Mouse (Mus musculus): ENCODE measurements at regions not wholly inside any gene's neighbourhood (a gene's known extent, or its start where the extent isn't known, plus 50 kb on each side); places are given as distances from the start of the nearest gene placed in this dataset.

- DNase-seq (ENCODE audit: low spot score in 2 of 2), result no peak
Measured at GRCm38 (mm10) chr7:40052255-40052654, 534.7 kb downstream of the Zfp619 start.

- no peak for DNase-seq (ENCODE audit: low spot score in 2 of 2)
Measured at GRCm38 (mm10) chr7:40058836-40059235, 541.3 kb downstream of the Zfp619 start.

- DNase-seq (ENCODE audit: low spot score in 2 of 2), result no peak
Measured at GRCm38 (mm10) chr7:40064631-40065030, 547.1 kb downstream of the Zfp619 start.

GRCm38 (mm10) chr7:40065526-40065925, 548.0 kb downstream of the Zfp619 start:
- no peak for DNase-seq (ENCODE audit: low spot score in 2 of 2)

DNA sequence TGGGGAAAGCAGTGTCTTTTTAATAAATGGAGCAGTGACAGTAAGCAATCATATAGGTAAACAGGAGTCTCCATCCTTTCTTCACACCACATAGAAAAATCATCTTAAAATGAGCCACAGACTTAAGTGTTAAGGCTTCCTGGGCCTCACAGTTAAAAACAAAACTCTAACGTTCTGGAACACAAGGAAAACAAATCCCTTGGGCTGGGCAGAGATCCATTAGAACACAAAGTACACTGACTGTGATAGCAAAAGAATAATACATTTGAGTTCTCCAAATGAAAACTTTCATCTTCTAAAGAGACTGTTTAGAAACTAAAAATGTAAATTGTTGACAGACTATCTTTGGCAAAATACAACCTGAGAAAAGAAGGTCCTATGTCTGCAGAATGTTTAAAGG, 549.8 kb downstream of the Zfp619 start:
- no peak for DNase-seq (ENCODE audit: low spot score in 2 of 2)

- no peak for DNase-seq (ENCODE audit: low spot score in 2 of 2)
Measured at GRCm38 (mm10) chr7:40071313-40071712, 553.7 kb downstream of the Zfp619 start.

DNA sequence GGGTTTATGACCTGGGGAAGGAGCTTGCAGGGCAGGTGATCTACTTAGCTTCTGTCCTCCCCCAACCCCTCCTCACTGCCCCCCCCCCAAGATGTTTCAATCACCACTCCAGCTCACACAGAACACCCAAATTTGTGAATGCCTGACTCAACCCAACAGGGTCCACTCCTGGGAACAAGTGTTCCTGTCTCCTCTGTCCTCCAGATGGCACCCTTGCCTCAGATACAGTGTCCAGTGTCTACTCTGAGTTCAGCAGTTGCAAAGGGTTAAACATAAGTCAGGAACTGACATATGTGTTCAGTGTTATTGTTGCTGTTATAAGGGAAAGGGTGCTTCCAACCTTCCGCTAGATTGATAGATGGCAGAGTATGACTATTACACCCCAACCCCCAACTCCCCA, 554.9 kb downstream of the Zfp619 start:
- peak; percentile 8 to 12 for DNase-seq (ENCODE audit: low spot score in 2 of 2)

DNA sequence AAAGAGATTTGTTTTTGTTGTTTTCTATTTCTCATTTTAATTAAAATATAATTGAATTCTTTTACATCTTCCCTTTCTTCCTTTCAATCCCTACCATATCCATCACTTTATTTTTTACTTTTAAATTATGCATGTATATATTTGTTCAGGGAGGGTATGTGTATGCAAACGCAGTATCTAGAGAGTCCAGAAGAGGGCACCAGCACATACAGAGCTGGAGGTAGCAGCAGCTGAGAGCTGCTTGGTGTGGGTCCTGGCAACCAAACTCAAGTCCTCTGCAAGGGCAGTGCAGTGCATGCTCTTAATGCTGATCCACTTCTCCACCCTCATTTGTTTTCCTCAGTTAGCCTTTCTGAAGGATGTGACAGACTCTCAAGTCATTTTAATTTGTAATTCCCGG, 568.7 kb downstream of the Zfp619 start:
- no peak for DNase-seq (ENCODE audit: low spot score in 2 of 2)

- DNase-seq (ENCODE audit: low spot score in 2 of 2), result no peak
Measured at GRCm38 (mm10) chr7:40097094-40097493, 579.5 kb downstream of the Zfp619 start.

- DNase-seq (ENCODE audit: low spot score in 2 of 2), result no peak
Measured at GRCm38 (mm10) chr7:40103057-40103945, 585.7 kb downstream of the Zfp619 start.

DNA sequence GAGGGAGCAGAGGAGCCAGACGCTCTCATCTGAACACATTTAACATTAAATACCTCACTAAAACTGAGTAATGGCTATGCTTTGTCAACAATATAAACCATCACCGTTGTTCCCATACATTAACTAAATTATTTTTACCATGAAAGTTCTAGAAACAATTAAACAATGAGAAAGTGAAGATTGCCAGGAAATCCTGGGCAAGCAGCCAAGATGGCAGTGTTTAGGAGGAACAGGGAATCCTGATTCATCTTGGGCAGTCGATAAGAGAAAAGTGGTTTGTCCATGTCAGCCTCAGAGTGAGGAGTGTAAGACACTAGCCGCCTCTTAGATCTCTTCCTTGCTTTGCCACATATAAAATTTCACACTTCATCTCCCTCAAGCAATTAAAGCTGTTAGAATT, 625.3 kb downstream of the Zfp619 start:
- no peak for DNase-seq (ENCODE audit: low spot score in 2 of 2)

DNA sequence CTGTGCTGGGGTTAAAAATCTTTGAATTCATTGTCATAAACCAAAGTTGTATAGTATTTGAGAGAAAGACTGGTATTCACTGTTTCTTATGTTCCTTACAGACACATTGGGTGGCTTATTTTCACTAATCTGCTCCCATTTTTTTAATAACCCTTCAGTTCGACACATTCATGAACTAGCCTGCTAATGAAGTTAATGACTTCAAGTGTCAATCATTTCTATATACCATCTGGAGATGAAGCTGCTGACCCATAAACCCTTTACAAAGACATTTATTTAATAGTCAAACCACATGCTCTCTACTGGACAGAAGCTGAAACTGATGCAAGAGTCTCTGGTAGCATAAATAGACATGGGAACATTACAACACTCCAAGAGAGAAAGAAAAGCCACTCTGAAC, 626.9 kb downstream of the Zfp619 start:
- DNase-seq (ENCODE audit: low spot score in 2 of 2), result no peak

GRCm38 (mm10) chr7:40177570-40177969, 660.0 kb downstream of the Zfp619 start:
- DNase-seq (ENCODE audit: low spot score in 2 of 2), result no peak

- DNase-seq (ENCODE audit: low spot score in 2 of 2), result no peak
Measured at GRCm38 (mm10) chr7:40195366-40195765, 677.8 kb downstream of the Zfp619 start.

GRCm38 (mm10) chr7:40202615-40203014, 685.0 kb downstream of the Zfp619 start:
- DNase-seq (ENCODE audit: low spot score in 2 of 2), result no peak

DNA sequence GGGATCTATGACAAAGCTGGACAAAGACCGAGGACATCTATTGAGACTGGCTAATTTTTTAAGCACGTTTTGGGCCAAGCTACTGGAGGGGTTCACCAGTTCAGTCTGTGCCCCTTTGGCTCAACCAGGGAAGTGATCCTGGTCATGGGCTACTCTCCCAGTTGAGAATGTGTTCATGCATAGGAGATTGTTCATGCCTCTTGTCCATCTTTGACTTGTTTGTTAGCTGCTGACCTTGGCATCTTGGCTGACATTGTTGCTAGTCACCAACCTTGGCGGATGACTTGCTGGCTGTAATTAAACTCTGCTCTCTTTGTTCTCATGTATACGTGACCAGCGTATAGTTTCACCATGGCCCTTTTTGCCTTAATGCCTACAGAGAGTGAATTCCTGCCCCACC, 686.2 kb upstream of the Vstm2b start:
- no peak for DNase-seq (ENCODE audit: low spot score in 2 of 2)

- no peak for DNase-seq (ENCODE audit: low spot score in 2 of 2)
Measured at GRCm38 (mm10) chr7:40212576-40212975, 685.6 kb upstream of the Vstm2b start.

- no peak for DNase-seq (ENCODE audit: low spot score in 2 of 2)
Measured at GRCm38 (mm10) chr7:40213646-40214045, 684.5 kb upstream of the Vstm2b start.

- no peak for DNase-seq (ENCODE audit: low spot score in 2 of 2)
Measured at GRCm38 (mm10) chr7:40214395-40214794, 683.7 kb upstream of the Vstm2b start.

DNA sequence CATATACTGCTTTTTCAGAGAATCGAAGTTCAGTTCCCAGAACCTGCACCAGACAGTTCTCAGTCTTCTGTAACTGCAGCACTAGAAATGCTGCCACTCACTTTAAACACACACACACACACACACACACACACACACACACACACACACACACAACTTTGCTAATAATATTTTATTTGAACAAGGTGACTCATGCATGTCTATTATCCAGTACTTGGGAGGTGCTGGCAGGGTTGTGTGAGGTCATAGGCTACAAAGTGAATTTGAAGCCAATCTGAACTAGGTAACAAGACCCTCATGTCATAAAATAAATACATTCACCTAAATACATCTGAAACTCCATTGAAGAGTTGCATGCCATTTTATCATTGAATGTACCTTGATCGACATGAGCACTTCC, 682.9 kb upstream of the Vstm2b start:
- DNase-seq (ENCODE audit: low spot score in 2 of 2), result no peak

GRCm38 (mm10) chr7:40220549-40220948, 677.6 kb upstream of the Vstm2b start:
- DNase-seq (ENCODE audit: low spot score in 2 of 2), result no peak

GRCm38 (mm10) chr7:40245188-40245587, 652.9 kb upstream of the Vstm2b start:
- no peak for DNase-seq (ENCODE audit: low spot score in 2 of 2)

DNA sequence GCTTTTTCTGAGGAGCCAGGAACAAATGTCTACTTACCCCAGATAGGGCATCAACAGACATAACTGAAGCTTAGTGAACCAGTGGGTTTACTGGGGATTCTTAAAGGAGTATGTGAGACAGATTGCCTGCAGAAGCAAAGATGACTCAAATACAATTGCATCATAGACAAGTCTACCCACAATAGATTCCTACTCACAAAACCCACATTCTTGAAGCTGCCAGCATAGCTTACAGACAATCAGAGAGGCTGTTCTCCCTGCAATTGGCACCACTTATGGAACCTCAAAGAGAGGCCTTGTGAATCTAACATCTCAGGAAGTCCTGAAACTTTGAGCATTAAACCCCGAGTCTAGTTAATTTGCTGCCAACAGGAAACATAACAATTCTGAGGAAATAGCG, 649.6 kb upstream of the Vstm2b start:
- DNase-seq (ENCODE audit: low spot score in 2 of 2), result no peak

Data from layer of hippocampus, postnatal 14 days (tissue).